Mouse (Mus musculus) WW6 (cell line): Measurements from ENCODE around the gene Krtap4-16.
"Not testable (repeated sequence)": the region's sequence is repeated elsewhere in the genome, so short reads cannot be mapped to it uniquely, and the experiment has no call there.

Source experiments
- DNase-seq: peaks from one replicate; pipeline ENCODE4 v3.0.0-alpha.2; 2013; ENCODE audit warnings: low read depth, low spot score

The Krtap4-16 gene

GRCm38 (mm10) chr11:99851508-99851907 is at the start of gene Krtap4-16:
Gene Krtap4-16 (minus strand): TSS chr11:99851608.
- DNase-seq = no peak

DNA sequence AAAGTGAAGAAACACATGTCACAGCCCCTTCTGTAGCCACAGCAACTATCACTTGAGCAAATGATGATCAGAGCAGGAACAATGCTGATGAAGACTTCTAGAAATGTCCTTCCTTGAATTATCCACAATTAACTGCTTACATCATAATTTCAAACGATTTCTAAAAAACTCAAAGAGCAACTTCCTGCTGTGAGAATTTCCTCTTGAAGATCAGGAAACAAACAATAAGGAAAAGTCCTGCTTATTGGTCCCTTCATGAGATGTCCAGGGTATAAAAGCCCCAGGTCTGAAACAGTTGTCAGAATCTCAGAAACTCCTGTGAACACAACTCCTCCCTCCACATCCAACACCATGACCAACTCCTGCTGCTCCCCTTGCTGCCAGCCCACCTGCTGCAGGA is 27.5 kb upstream of the Krtap4-16 start, which contains the start of gene Gm11567:
Gene Gm11567, plus strand, starts transcription at position 301 of the 400 bp plus-strand sequence.
- not testable (repeated sequence) for DNase-seq

- not testable (repeated sequence) for DNase-seq
Observed at GRCm38 (mm10) chr11:99873089-99873488, 21.7 kb upstream of the Krtap4-16 start, which contains the start of gene Krtap9-1. Gene Krtap9-1 (plus strand): TSS chr11:99873389.

DNA sequence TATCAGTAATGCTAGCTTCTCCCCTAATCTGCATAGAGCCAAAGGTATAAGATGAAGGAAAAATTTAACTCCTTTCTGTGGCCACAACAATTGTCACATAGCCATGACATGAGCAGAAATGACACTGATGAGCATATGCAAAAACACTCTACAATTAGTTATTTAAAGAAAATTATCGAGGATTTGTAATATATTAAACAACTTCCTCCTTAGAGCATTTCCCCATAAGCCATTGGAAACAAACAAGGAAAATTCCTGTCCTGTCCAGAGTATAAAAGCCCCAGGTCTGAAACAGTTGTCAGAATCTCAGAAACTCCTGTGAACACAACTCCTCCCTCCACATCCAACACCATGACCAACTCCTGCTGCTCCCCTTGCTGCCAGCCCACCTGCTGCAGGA is 12.8 kb upstream of the Krtap4-16 start, which contains the start of gene Gm11559:
Gene Gm11559, plus strand, starts transcription at position 301 of the 400 bp plus-strand sequence.
- DNase-seq = not testable (repeated sequence)

GRCm38 (mm10) chr11:99858761-99859160 is 7.4 kb upstream of the Krtap4-16 start:
- no peak for DNase-seq

- no peak for DNase-seq
Observed at GRCm38 (mm10) chr11:99857617-99858016, 6.2 kb upstream of the Krtap4-16 start, which contains the start of gene Gm11568. Gene Gm11568 (plus strand): TSS chr11:99857917.

DNA sequence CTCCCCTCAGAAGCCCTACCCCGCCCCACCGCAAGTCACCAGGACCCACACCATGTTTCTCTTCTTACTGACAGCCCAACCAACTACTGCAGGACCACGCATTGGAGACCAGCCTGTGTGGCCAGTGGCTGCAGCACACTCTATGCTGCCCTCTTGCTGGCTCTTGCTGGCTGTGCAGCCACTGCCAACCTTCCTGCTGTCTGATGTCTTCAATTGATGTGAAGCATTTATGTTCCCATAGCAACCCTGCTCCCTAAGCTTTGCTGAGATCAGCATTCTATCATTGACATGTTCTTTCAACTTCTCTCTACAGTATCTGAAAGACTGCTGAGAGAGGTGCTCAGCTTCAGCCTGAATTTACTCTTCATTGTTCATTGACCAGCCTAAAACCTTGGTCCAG is 2.7 kb upstream of the Krtap4-16 start:
- no peak for DNase-seq

DNA sequence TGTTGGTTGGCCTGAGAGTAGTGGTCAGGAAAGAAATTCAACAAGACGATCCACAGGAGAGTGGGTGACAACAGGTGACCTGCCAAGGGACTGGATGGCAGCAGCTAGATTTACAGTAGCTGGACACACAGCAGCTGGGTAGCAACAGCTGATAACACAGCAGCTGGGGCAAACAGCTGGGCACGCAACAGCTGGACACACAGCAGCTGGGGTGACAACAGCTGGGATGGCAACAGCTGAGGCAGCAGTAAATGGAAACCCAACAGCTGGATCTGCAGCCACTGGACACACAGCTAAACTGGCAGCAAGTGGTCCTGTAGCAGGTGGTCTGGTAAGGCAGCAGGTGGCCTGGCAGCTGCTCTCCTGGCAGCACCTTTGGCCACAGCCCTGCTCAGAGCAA is 4.7 kb downstream of the Krtap4-16 start:
- no peak for DNase-seq

DNA sequence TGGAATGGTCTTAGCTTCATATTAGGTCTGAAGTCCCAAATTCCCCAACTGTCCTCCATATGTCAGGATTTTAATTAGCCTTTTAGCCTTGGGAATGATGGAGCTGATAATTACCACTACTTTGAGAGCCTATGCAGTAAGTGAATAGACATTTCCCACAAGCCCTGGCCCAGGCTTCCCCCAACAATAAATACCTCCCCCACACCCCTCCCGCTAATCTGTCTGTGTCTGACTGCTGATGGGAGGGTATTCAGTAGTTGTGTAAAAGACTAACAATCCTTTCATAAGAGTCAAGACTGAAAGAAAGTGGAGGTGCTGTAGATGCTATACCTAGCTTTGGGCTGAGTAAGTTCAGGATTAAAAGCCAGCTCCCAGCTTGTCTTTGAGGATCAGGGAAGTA is 9.2 kb downstream of the Krtap4-16 start:
- no peak for DNase-seq

DNA sequence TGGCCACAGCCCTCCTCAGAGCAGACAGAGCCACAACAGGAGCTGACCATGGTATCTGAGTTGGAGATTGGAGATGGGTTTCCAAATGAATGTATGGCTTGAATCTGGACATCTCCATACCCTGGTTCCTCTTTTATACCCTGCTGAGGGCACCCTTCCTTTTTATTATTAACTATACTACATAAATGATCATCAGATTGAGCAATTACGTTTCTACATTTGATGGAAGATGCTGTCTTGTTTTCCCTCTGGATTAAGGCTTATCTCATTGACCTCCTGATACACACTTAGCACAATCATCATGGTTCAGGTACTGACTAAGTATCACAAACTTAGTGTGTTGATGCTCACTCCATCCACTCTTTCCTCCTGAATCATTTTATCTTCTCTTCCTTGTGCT is 13.4 kb downstream of the Krtap4-16 start, which contains the start of gene 2300003K06Rik:
Gene 2300003K06Rik, minus strand, starts transcription at position 101 of the 400 bp plus-strand sequence.
- no peak for DNase-seq

- not testable (repeated sequence) for DNase-seq
Observed at GRCm38 (mm10) chr11:99815566-99815965, 35.8 kb downstream of the Krtap4-16 start, which contains the start of gene Gm11564. Gene Gm11564 (minus strand): TSS chr11:99815666.

DNA sequence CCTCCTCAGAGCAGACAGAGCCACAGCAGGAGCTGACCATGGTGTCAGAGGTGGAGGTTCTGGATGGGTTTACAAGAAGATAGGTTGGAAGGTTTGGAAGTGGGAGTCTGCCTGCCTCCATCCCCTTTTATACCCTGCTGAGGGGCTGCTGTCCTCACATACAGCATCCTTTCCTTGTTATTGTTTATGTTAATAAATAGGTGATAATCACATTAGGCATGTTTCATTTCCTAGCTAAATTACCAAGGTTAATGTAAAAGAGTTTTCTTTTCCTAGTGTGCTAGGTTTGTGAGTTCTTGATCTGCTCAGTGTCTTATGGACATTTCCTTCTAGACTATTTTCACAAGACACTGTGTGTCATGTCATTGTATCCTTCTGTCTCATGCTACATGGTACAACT is 41.6 kb downstream of the Krtap4-16 start, which contains the start of gene Krtap4-13:
Gene Krtap4-13, minus strand, starts transcription at position 101 of the 400 bp plus-strand sequence.
- DNase-seq = not testable (repeated sequence)

DNA sequence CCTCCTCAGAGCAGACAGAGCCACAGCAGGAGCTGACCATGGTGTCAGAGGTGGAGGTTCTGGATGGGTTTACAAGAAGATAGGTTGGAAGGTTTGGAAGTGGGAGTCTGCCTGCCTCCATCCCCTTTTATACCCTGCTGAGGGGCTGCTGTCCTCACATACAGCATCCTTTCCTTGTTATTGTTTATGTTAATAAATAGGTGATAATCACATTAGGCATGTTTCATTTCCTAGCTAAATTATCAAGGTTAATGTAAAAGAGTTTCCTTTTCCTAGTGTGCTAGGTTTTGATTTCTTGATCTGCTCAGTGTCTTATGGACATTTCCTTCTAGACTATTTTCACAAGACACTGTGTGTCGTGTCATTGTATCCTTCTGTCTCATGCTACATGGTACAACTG is 47.1 kb downstream of the Krtap4-16 start, which contains the start of gene Gm11554:
Gene Gm11554, minus strand, starts transcription at position 101 of the 400 bp plus-strand sequence.
- DNase-seq = not testable (repeated sequence)
